Mouse (Mus musculus) left cerebral cortex, adult 9 months (tissue): ENCODE data around the gene Spata21.
A peak's percentile ranks its signal among the peaks of the same experiment; 100 is the strongest.

ENCODE experiments used
- DNase-seq, 2 experiments: peaks; one replicate each; pipeline ENCODE4 v3.0.0; 2022; ENCODE audit warnings: low spot score in 2 of 2

Spata21 gene

GRCm38 (mm10) chr4:141074109-141074508, 14.0 kb upstream of the Spata21 start:
- DNase-seq, result no peak

- DNase-seq, result no peak
These were observed 11.2 kb upstream of the Spata21 start for GRCm38 (mm10) chr4:141076761-141077506.

GRCm38 (mm10) chr4:141077681-141078509, 10.2 kb upstream of the Spata21 start, which contains the start of gene Necap2:
Gene Necap2 (minus strand): TSS chr4:141078357.
- DNase-seq, result peak; percentile 88 to 94

GRCm38 (mm10) chr4:141078510-141079137, 9.5 kb upstream of the Spata21 start:
- no peak for DNase-seq

GRCm38 (mm10) chr4:141086862-141087261, 1.3 kb upstream of the Spata21 start:
- DNase-seq, result no peak

GRCm38 (mm10) chr4:141088714-141089113, 581 bp downstream of the Spata21 start:
- no peak for DNase-seq

- DNase-seq, result no peak
These were observed 6.9 kb downstream of the Spata21 start for GRCm38 (mm10) chr4:141095016-141095415.

GRCm38 (mm10) chr4:141096710-141097109, 8.6 kb downstream of the Spata21 start:
- no peak for DNase-seq

- DNase-seq, result no peak
These were observed 10.8 kb downstream of the Spata21 start for GRCm38 (mm10) chr4:141098935-141099334.

GRCm38 (mm10) chr4:141099956-141100355, 11.8 kb downstream of the Spata21 start:
- no peak for DNase-seq

GRCm38 (mm10) chr4:141101291-141101690, 13.2 kb downstream of the Spata21 start:
- no peak for DNase-seq

- no peak for DNase-seq
These were observed 13.7 kb downstream of the Spata21 start for GRCm38 (mm10) chr4:141101855-141102254.

GRCm38 (mm10) chr4:141106526-141107183, 18.5 kb downstream of the Spata21 start:
- DNase-seq, result no peak

GRCm38 (mm10) chr4:141108196-141108732, 20.1 kb downstream of the Spata21 start:
- DNase-seq, result no peak

GRCm38 (mm10) chr4:141113831-141114230, 25.7 kb downstream of the Spata21 start:
- DNase-seq, result no peak

- peak in 1 of 2 experiments; percentile 42 for DNase-seq
These were observed 26.4 kb downstream of the Spata21 start for GRCm38 (mm10) chr4:141114521-141114981.

GRCm38 (mm10) chr4:141115398-141115797, 27.3 kb downstream of the Spata21 start:
- DNase-seq, result no peak

- DNase-seq, result no peak
These were observed 30.6 kb downstream of the Spata21 start for GRCm38 (mm10) chr4:141118691-141119090.

GRCm38 (mm10) chr4:141120700-141121099, 32.6 kb downstream of the Spata21 start:
- DNase-seq, result peak in 1 of 2 experiments; percentile 67

GRCm38 (mm10) chr4:141122663-141123062, 34.5 kb downstream of the Spata21 start:
- DNase-seq, result no peak

GRCm38 (mm10) chr4:141123065-141123464, 34.9 kb downstream of the Spata21 start:
- no peak for DNase-seq
